Mouse (Mus musculus): ENCODE measurements around the gene Ogdh.

DNA sequence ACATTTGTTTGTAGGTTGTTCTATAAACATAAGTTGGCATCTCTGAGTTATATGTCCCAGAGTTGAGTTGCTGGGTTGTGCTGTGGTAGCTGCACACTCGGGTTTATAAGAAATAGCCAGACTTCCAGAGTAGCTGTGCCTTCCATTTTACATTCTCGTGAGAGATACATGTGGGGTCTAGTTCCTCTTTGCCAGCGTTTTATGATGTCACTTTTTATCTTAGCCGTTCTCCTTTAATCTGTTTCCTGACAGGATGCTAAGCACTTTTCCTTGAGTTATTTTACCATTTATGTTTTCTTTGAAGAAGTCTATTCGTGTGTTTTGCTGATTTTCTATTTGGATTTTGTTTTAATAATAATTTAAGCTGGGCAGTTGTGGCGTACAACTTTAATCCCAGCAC, 101.4 kb downstream of the Ogdh start:
- TF ChIP-seq CTCF (IDR thresholded peaks at IDR 0.05; ENCODE audit: low read depth, low read length), result no peak
- no peak for TF ChIP-seq POLR2A (IDR thresholded peaks at IDR 0.05; ENCODE audit: extremely low read depth, insufficient read depth, low read length)
